Mouse (Mus musculus): ENCODE results near the gene Ptrhd1. TPM values are rescaled to one million over a fixed set of nuclear protein-coding genes. Genes with fewer than 3 reads are reported as not detected.

The Ptrhd1 gene
- total and polyA plus RNA-seq, 2 experiments from 2014 or later, result 5.6 to 9.0 TPM

GRCm38 (mm10) chr12:4194643-4195042 lies 39.2 kb upstream of the Ptrhd1 start:
- Histone ChIP-seq H3K9ac (no peak overlapping the region), H3K4me1 (ENCODE audit: insufficient read depth) (no peaks in the 10 kb centered on the region), H3K27ac (ENCODE audit: low read depth, low read length) (no peak overlapping the region), H3K27me3 (ENCODE audit: insufficient read depth, low read length) (no peaks in the 10 kb centered on the region), H3K4me2 (ENCODE audit: low read depth) (no peak overlapping the region), H3K4me3 (ENCODE audit: low read depth, low read length) (no peak overlapping the region), H3K36me3 (ENCODE audit: insufficient read depth) (peaks cover 21% of the 10 kb centered on the region), H3K9me3 (ENCODE audit: low read length) (no peaks in the 10 kb centered on the region)
- ATAC-seq, result no peak
- no peak for TF ChIP-seq CTCF (IDR thresholded peaks at IDR 0.05; ENCODE audit: low read depth)
- no peak for DNase-seq
- 88% methylated on average over 14 of the region's 14 CpGs for WGBS

- 90% methylated on average over 4 of the region's 4 CpGs for WGBS
- H3K27me3 ChIP-seq (ENCODE audit: insufficient read depth, low read length), result no peaks in the 10 kb centered on the region
- H3K9ac ChIP-seq, result no peak overlapping the region
- H3K36me3 ChIP-seq (ENCODE audit: insufficient read depth), result peaks cover 47% of the 10 kb centered on the region
- H3K9me3 ChIP-seq (ENCODE audit: low read length), result no peaks in the 10 kb centered on the region
- H3K4me3 ChIP-seq (ENCODE audit: low read depth, low read length), result no peak overlapping the region
- ATAC-seq, result no peak
- no peak overlapping the region for H3K27ac ChIP-seq (ENCODE audit: low read depth, low read length)
- H3K4me1 ChIP-seq (ENCODE audit: insufficient read depth), result no peaks in the 10 kb centered on the region
- DNase-seq, result no peak
- TF ChIP-seq CTCF (IDR thresholded peaks at IDR 0.05; ENCODE audit: low read depth), result no peak
- no peak overlapping the region for H3K4me2 ChIP-seq (ENCODE audit: low read depth)
These were observed 35.1 kb upstream of the Ptrhd1 start for GRCm38 (mm10) chr12:4198702-4199101.

- DNase-seq, result no peak
- no peak for TF ChIP-seq CTCF (IDR thresholded peaks at IDR 0.05; ENCODE audit: low read depth)
- ATAC-seq, result no peak
- Histone ChIP-seq H3K4me2 (ENCODE audit: low read depth) (no peak overlapping the region), H3K36me3 (ENCODE audit: insufficient read depth) (peaks cover 50% of the 10 kb centered on the region), H3K9ac (no peak overlapping the region), H3K9me3 (ENCODE audit: low read length) (no peaks in the 10 kb centered on the region), H3K4me1 (ENCODE audit: insufficient read depth) (no peaks in the 10 kb centered on the region), H3K27me3 (ENCODE audit: insufficient read depth, low read length) (no peaks in the 10 kb centered on the region), H3K27ac (ENCODE audit: low read depth, low read length) (no peak overlapping the region), H3K4me3 (ENCODE audit: low read depth, low read length) (no peak overlapping the region)
- WGBS, result 95% methylated on average over 11 of the region's 11 CpGs
These were observed 34.6 kb upstream of the Ptrhd1 start for GRCm38 (mm10) chr12:4199271-4199670.

GRCm38 (mm10) chr12:4201454-4202200 lies 32.2 kb upstream of the Ptrhd1 start:
- no peak overlapping the region for H3K9ac ChIP-seq
- 85% methylated on average over 13 of the region's 13 CpGs for WGBS

GRCm38 (mm10) chr12:4202206-4202605 lies 31.6 kb upstream of the Ptrhd1 start:
- Histone ChIP-seq H3K27me3 (ENCODE audit: insufficient read depth, low read length) (no peaks in the 10 kb centered on the region), H3K4me2 (ENCODE audit: low read depth) (no peak overlapping the region), H3K9ac (no peak overlapping the region), H3K27ac (ENCODE audit: low read depth, low read length) (no peak overlapping the region), H3K4me1 (ENCODE audit: insufficient read depth) (no peaks in the 10 kb centered on the region), H3K4me3 (ENCODE audit: low read depth, low read length) (no peak overlapping the region), H3K9me3 (ENCODE audit: low read length) (no peaks in the 10 kb centered on the region), H3K36me3 (ENCODE audit: insufficient read depth) (peaks cover 58% of the 10 kb centered on the region)
- DNase-seq, result no peak
- TF ChIP-seq CTCF (IDR thresholded peaks at IDR 0.05; ENCODE audit: low read depth), result no peak
- ATAC-seq, result no peak
- WGBS, result 90% methylated on average over 4 of the region's 4 CpGs

More at GRCm38 (mm10) chr12:4201454-4202200, 32.2 kb upstream of the Ptrhd1 start:
- Histone ChIP-seq H3K27ac (ENCODE audit: low read depth, low read length) (no peak overlapping the region), H3K4me2 (ENCODE audit: low read depth) (no peak overlapping the region), H3K27me3 (ENCODE audit: insufficient read depth, low read length) (no peaks in the 10 kb centered on the region), H3K9me3 (ENCODE audit: low read length) (no peaks in the 10 kb centered on the region), H3K4me1 (ENCODE audit: insufficient read depth) (no peaks in the 10 kb centered on the region), H3K36me3 (ENCODE audit: insufficient read depth) (peaks cover 57% of the 10 kb centered on the region), H3K4me3 (ENCODE audit: low read depth, low read length) (no peak overlapping the region)
- TF ChIP-seq CTCF (IDR thresholded peaks at IDR 0.05; ENCODE audit: low read depth), result no peak
- no peak for ATAC-seq
- no peak for DNase-seq

- H3K36me3 ChIP-seq (ENCODE audit: insufficient read depth), result peaks cover 63% of the 10 kb centered on the region
These were observed 27.7 kb upstream of the Ptrhd1 start for GRCm38 (mm10) chr12:4206106-4206505.

GRCm38 (mm10) chr12:4208405-4209133 lies 25.3 kb upstream of the Ptrhd1 start:
- H3K4me3 ChIP-seq (ENCODE audit: low read depth, low read length), result no peak overlapping the region
- H3K27me3 ChIP-seq (ENCODE audit: insufficient read depth, low read length), result no peaks in the 10 kb centered on the region
- 77% methylated on average over 15 of the region's 15 CpGs for WGBS
- H3K36me3 ChIP-seq (ENCODE audit: insufficient read depth), result peaks cover 68% of the 10 kb centered on the region
- H3K4me2 ChIP-seq (ENCODE audit: low read depth), result no peak overlapping the region
- peak; percentile 64 for DNase-seq
- H3K9ac ChIP-seq, result no peak overlapping the region
- H3K9me3 ChIP-seq (ENCODE audit: low read length), result no peaks in the 10 kb centered on the region
- no peaks in the 10 kb centered on the region for H3K4me1 ChIP-seq (ENCODE audit: insufficient read depth)
- TF ChIP-seq CTCF (IDR thresholded peaks at IDR 0.05; ENCODE audit: low read depth), result peak; percentile 75
- ATAC-seq, result peak; percentile 72
- no peak overlapping the region for H3K27ac ChIP-seq (ENCODE audit: low read depth, low read length)

More at GRCm38 (mm10) chr12:4206106-4206505, 27.7 kb upstream of the Ptrhd1 start:
- no peak for DNase-seq
- Histone ChIP-seq H3K4me3 (ENCODE audit: low read depth, low read length) (no peak overlapping the region), H3K9me3 (ENCODE audit: low read length) (no peaks in the 10 kb centered on the region), H3K4me1 (ENCODE audit: insufficient read depth) (no peaks in the 10 kb centered on the region), H3K27me3 (ENCODE audit: insufficient read depth, low read length) (no peaks in the 10 kb centered on the region), H3K4me2 (ENCODE audit: low read depth) (no peak overlapping the region), H3K27ac (ENCODE audit: low read depth, low read length) (no peak overlapping the region), H3K9ac (no peak overlapping the region)
- ATAC-seq, result no peak
- 94% methylated on average over 11 of the region's 11 CpGs for WGBS
- TF ChIP-seq CTCF (IDR thresholded peaks at IDR 0.05; ENCODE audit: low read depth), result no peak
